ENCODE assay signal across 9 mouse cellular contexts in genomic region chr12:76634899-76635693, GRCm38 (mm10).
DNase-seq lines count a peak whose midpoint lies in the region; ATAC-seq and TF ChIP-seq lines count a peak whose summit lies in the region.
"Had no signal": no experiment of that assay in that cellular context is flagged by ENCODE, and none has a peak within 500 bp of the region (broad histone marks: within the 10 kb centered on the region; RNA-seq: fewer than 3 reads in every experiment).

No protein-coding gene starts in this region.

- 0 out of 2 replicates have a peak, but pooled peaks cover 4% of the 10 kb centered on the region for H3K27me3 ChIP-seq in heart, embryonic 12.5 days (replicated peaks)
- H3K27me3 ChIP-seq in forebrain, postnatal 0 days (ENCODE audit: insufficient read depth, low read length), result no peaks in the 10 kb centered on the region
- H3K27me3 ChIP-seq in kidney, embryonic 15.5 days, result no peaks in the 10 kb centered on the region
- no peaks in the 10 kb centered on the region for H3K27me3 ChIP-seq in midbrain, embryonic 15.5 days (replicated peaks)
- H3K27me3 ChIP-seq: liver, embryonic 15.5 days had no signal

- WGBS in heart, embryonic 12.5 days, result 54% methylated on average over 15 of the region's 15 CpGs
- WGBS in forebrain, postnatal 0 days, result 28% methylated on average over 15 of the region's 15 CpGs
- 53% methylated on average over 15 of the region's 15 CpGs for WGBS in kidney, embryonic 15.5 days
- 37% methylated on average over 15 of the region's 15 CpGs for WGBS in midbrain, embryonic 15.5 days

- DNase-seq in heart, postnatal 25 days (ENCODE audit: low spot score), result no peak
- peak; percentile 54 for DNase-seq in cerebellum, adult 11 months
- peak; percentile 70 for DNase-seq in forebrain, postnatal 0 days
- DNase-seq in spleen, postnatal 14 days (ENCODE audit: low spot score in 2 of 2), result no peak
- no peak for DNase-seq in adrenal gland, adult 8-10 months

- no peaks in the 10 kb centered on the region for H3K9me3 ChIP-seq in heart, embryonic 12.5 days (replicated peaks)
- no peaks in the 10 kb centered on the region for H3K9me3 ChIP-seq in forebrain, postnatal 0 days (ENCODE audit: low read length)
- no peaks in the 10 kb centered on the region for H3K9me3 ChIP-seq in kidney, embryonic 15.5 days (replicated peaks)
- H3K9me3 ChIP-seq in midbrain, embryonic 15.5 days, result no peaks in the 10 kb centered on the region
- H3K9me3 ChIP-seq: liver, embryonic 15.5 days had no signal

- peak overlapping the region; percentile 15 for H3K4me2 ChIP-seq in heart, embryonic 12.5 days
- H3K4me2 ChIP-seq in forebrain, postnatal 0 days (ENCODE audit: low read depth), result peak overlapping the region; percentile 32; the same call in 1 of the 2 replicates
- H3K4me2 ChIP-seq in kidney, embryonic 15.5 days, result peak overlapping the region; percentile 19; the same call in 1 of the 2 replicates
- peak overlapping the region; percentile 39 for H3K4me2 ChIP-seq in midbrain, embryonic 15.5 days
- H3K4me2 ChIP-seq: liver, embryonic 15.5 days had no signal

- intact Hi-C loops in heart, postnatal 25 days (cut with DNase I), result no loop called here

- H3K4me1 ChIP-seq in heart, embryonic 12.5 days (replicated peaks), result peaks cover 14% of the 10 kb centered on the region
- peaks cover 6% of the 10 kb centered on the region for H3K4me1 ChIP-seq in forebrain, postnatal 0 days (ENCODE audit: insufficient read depth)
- peaks cover 10% of the 10 kb centered on the region; the same call in 1 of the 2 replicates for H3K4me1 ChIP-seq in kidney, embryonic 15.5 days
- peaks cover 21% of the 10 kb centered on the region for H3K4me1 ChIP-seq in midbrain, embryonic 15.5 days
- H3K4me1 ChIP-seq: liver, embryonic 15.5 days had no signal

- H3K36me3 ChIP-seq in heart, embryonic 12.5 days, result no peaks in the 10 kb centered on the region
- H3K36me3 ChIP-seq in forebrain, postnatal 0 days (ENCODE audit: insufficient read depth), result no peaks in the 10 kb centered on the region
- H3K36me3 ChIP-seq in kidney, embryonic 15.5 days, result no peaks in the 10 kb centered on the region
- H3K36me3 ChIP-seq in midbrain, embryonic 15.5 days (replicated peaks), result no peaks in the 10 kb centered on the region

- peak; percentile 24; the same call in 1 of the 2 replicates for TF ChIP-seq CTCF in forebrain, postnatal 0 days (IDR thresholded peaks at IDR 0.05; ENCODE audit: low read depth)

- no peak for ATAC-seq in heart, embryonic 12.5 days (ENCODE audit: insufficient number of reproducible peaks, low FRiP score)
- ATAC-seq in forebrain, postnatal 0 days, result peak; percentile 90
- ATAC-seq in kidney, embryonic 15.5 days (replicated peaks; ENCODE audit: low FRiP score), result no peak
- peak; percentile 86 for ATAC-seq in midbrain, embryonic 15.5 days (replicated peaks)

- H3K9ac ChIP-seq in heart, embryonic 12.5 days, result no peak overlapping the region
- peak overlapping the region; percentile 22; the same call in 1 of the 2 replicates for H3K9ac ChIP-seq in forebrain, postnatal 0 days
- H3K9ac ChIP-seq in kidney, embryonic 15.5 days, result no peak overlapping the region
- H3K9ac ChIP-seq in midbrain, embryonic 15.5 days, result no peak overlapping the region
- H3K9ac ChIP-seq: liver, embryonic 15.5 days had no signal

- no peak overlapping the region for H3K4me3 ChIP-seq in heart, embryonic 12.5 days
- H3K4me3 ChIP-seq in forebrain, postnatal 0 days (ENCODE audit: low read depth, low read length), result no peak overlapping the region
- no peak overlapping the region for H3K4me3 ChIP-seq in kidney, embryonic 15.5 days (replicated peaks)
- 0 out of 2 replicates have a peak overlapping the region, but pooled peaks have one; percentile 11 for H3K4me3 ChIP-seq in midbrain, embryonic 15.5 days
- H3K4me3 ChIP-seq: liver, embryonic 15.5 days had no signal

- no peak overlapping the region for H3K27ac ChIP-seq in heart, embryonic 12.5 days (ENCODE audit: poor library complexity, severe bottlenecking)
- H3K27ac ChIP-seq in forebrain, postnatal 0 days (ENCODE audit: low read depth, low read length), result no peak overlapping the region
- H3K27ac ChIP-seq in kidney, embryonic 15.5 days, result no peak overlapping the region
- H3K27ac ChIP-seq in midbrain, embryonic 15.5 days, result peak overlapping the region; percentile 73
- H3K27ac ChIP-seq: liver, embryonic 15.5 days had no signal

Comparison
In these comparisons a context has a peak if more than half of its experiments do, and no peak if none do; other contexts are left out.
1. ATAC-seq: peak in forebrain, postnatal 0 days (single experiment) and midbrain, embryonic 15.5 days (single experiment); none in heart, embryonic 12.5 days (single experiment) and kidney, embryonic 15.5 days (single experiment).
2. DNase-seq: peak in cerebellum, adult 11 months (single experiment) and forebrain, postnatal 0 days (single experiment); none in heart, postnatal 25 days (single experiment), spleen, postnatal 14 days (0 of 2) and adrenal gland, adult 8-10 months (single experiment).
3. Peak in every context shown above with its lines, with median percentiles within 50 percentile points of each other: H3K4me2 ChIP-seq.